Comparison of ENCODE assay signal across 8 mouse cellular contexts in genomic region chr5:25759460-25760409, GRCm38 (mm10). TPM values are rescaled to one million over a fixed set of nuclear protein-coding genes. Genes with fewer than 3 reads are reported as not detected.
DNase-seq lines count a peak whose midpoint lies in the region; ATAC-seq and TF ChIP-seq lines count a peak whose summit lies in the region.

Gene Actr3b (plus strand): TSS chr5:25759997.

- ATAC-seq in hematopoietic stem cell, adult 5-6 weeks (replicated peaks in 1 of 2; ENCODE audit: insufficient read depth in 1 of 2, low FRiP score in 2 of 2, low TSS enrichment in 1 of 2, low read depth in 1 of 2, poor library complexity in 2 of 2, severe bottlenecking in 2 of 2) = peak; percentile 94 to 98
- peak; percentile 97 for ATAC-seq in lung, embryonic 14.5 days (ENCODE audit: insufficient read depth)
- ATAC-seq in neutrophil, adult 5-6 weeks (ENCODE audit: extremely low read depth, insufficient number of reproducible peaks, low FRiP score, poor library complexity, severe bottlenecking) = peak; percentile 77

- no peak within 1 kb of the TSS for H3K27ac ChIP-seq in MEL (ENCODE audit: control insufficient read depth, low read depth, low read length)
- H3K27ac ChIP-seq in cerebellum, adult 2 months (ENCODE audit: insufficient read depth, low read length) = peak within 1 kb of the TSS; percentile 66
- H3K27ac ChIP-seq in lung, embryonic 14.5 days (ENCODE audit: low read depth) = no peak within 1 kb of the TSS

- TF ChIP-seq CTCF in MEL (IDR thresholded peaks at IDR 0.05 in 2 of 3, conservative IDR thresholded peaks at IDR 0.05 in 1 of 3; ENCODE audit: control insufficient read depth in 1 of 3, insufficient read depth in 1 of 3, low read depth in 2 of 3, low read length in 3 of 3, poor library complexity in 1 of 3, severe bottlenecking in 1 of 3) = no peak
- no peak for TF ChIP-seq CTCF in cerebellum, adult 2 months (IDR thresholded peaks at IDR 0.05; ENCODE audit: borderline replicate concordance, insufficient read depth, low read depth, low read length)
- no peak for TF ChIP-seq CTCF in lung, embryonic 14.5 days (IDR thresholded peaks at IDR 0.05; ENCODE audit: low read depth)

- no peaks in the 10 kb centered on the region; the same call in 1 of the 2 replicates for H3K79me2 ChIP-seq in MEL (ENCODE audit: control insufficient read depth, insufficient read depth, low read length, poor library complexity)

- peak; percentile 97 for DNase-seq in MEL (ENCODE audit: low read depth, low spot score)
- peak; percentile 93 to 95 for DNase-seq in cerebellum, adult 2 months
- peak; percentile 83 for DNase-seq in forelimb bud, embryonic 11.5 days (ENCODE audit: low read depth, low spot score)
- DNase-seq in layer of hippocampus, adult 8-10 months (ENCODE audit: low spot score in 2 of 2) = peak; percentile 86 to 90
- DNase-seq in lung, embryonic 14.5 days = peak; percentile 94
- peak; percentile 89 for DNase-seq in testis, postnatal 14 days (ENCODE audit: low spot score)

- no peak for TF ChIP-seq RAD21 in MEL (IDR thresholded peaks at IDR 0.05; ENCODE audit: low read depth, low read length)

- peaks cover 0 to 8% of the 10 kb centered on the region in 2 experiments; a peak in 2 of 4 replicates for H3K36me3 ChIP-seq in MEL (ENCODE audit: control insufficient read depth in 1 of 2, insufficient read depth in 2 of 2, low read length in 2 of 2)
- no peaks in the 10 kb centered on the region for H3K36me3 ChIP-seq in lung, embryonic 14.5 days (ENCODE audit: insufficient read depth)

- 2% methylated on average over 45 of the region's 45 CpGs for WGBS in cerebellum, adult 2 months
- whole genome bisulfite sequencing in lung, embryonic 14.5 days = 2% methylated on average over 45 of the region's 45 CpGs

- H3K4me1 ChIP-seq in MEL (ENCODE audit: control insufficient read depth in 1 of 2, insufficient read depth in 2 of 2, low read length in 2 of 2) = peaks cover 0 to 7% of the 10 kb centered on the region in 2 experiments; a peak in 2 of 4 replicates
- peaks cover 6% of the 10 kb centered on the region for H3K4me1 ChIP-seq in cerebellum, adult 2 months (ENCODE audit: control insufficient read depth, insufficient read depth, low read length)
- H3K4me1 ChIP-seq in lung, embryonic 14.5 days (ENCODE audit: insufficient read depth) = no peaks in the 10 kb centered on the region

- no peaks in the 10 kb centered on the region for H3K27me3 ChIP-seq in MEL (ENCODE audit: control insufficient read depth in 1 of 2, insufficient read depth in 2 of 2, low read length in 2 of 2)
- no peaks in the 10 kb centered on the region for H3K27me3 ChIP-seq in cerebellum, adult 2 months (ENCODE audit: control insufficient read depth, insufficient read depth, low read length)
- no peaks in the 10 kb centered on the region for H3K27me3 ChIP-seq in lung, embryonic 14.5 days (ENCODE audit: insufficient read depth, low read length)

- peak within 1 kb of the TSS; percentile 96 for H3K4me2 ChIP-seq in lung, embryonic 14.5 days

- TF ChIP-seq POLR2A in MEL (IDR thresholded peaks at IDR 0.05; ENCODE audit: control insufficient read depth in 1 of 2, insufficient read depth in 1 of 2, low read depth in 1 of 2, low read length in 2 of 2, poor library complexity in 1 of 2) = peak; percentile 85 to 97
- peak; percentile 95 for TF ChIP-seq POLR2A in cerebellum, adult 2 months (IDR thresholded peaks at IDR 0.05; ENCODE audit: borderline replicate concordance, insufficient read depth, low read length)

- peak within 1 kb of the TSS; percentile 64 to 80 for H3K4me3 ChIP-seq in MEL (ENCODE audit: control insufficient read depth in 1 of 2, insufficient read depth in 1 of 2, low read depth in 2 of 2, low read length in 2 of 2)
- peak within 1 kb of the TSS; percentile 85 for H3K4me3 ChIP-seq in cerebellum, adult 2 months (replicated peaks; ENCODE audit: insufficient read depth, low read depth, low read length)
- peak within 1 kb of the TSS; percentile 59 for H3K4me3 ChIP-seq in lung, embryonic 14.5 days (ENCODE audit: low read depth, low read length)

- no peaks in the 10 kb centered on the region for H3K9me3 ChIP-seq in MEL (replicated peaks; ENCODE audit: insufficient read depth, low read length)
- no peaks in the 10 kb centered on the region for H3K9me3 ChIP-seq in lung, embryonic 14.5 days (ENCODE audit: low read depth, low read length)

- TF ChIP-seq EP300 in MEL (IDR thresholded peaks at IDR 0.05; ENCODE audit: low read depth in 1 of 2, low read length in 2 of 2) = no peak

- H3K9ac ChIP-seq in MEL (ENCODE audit: control insufficient read depth, low read depth, low read length, poor library complexity, severe bottlenecking) = peak within 1 kb of the TSS; percentile 74
- H3K9ac ChIP-seq in lung, embryonic 14.5 days = peak within 1 kb of the TSS; percentile 55

TF ChIP-seq in MEL, 35 proteins besides CTCF, POLR2A, EP300 and RAD21:
- TF ChIP-seq E2F4 (IDR thresholded peaks at IDR 0.05; ENCODE audit: borderline replicate concordance, low read depth, low read length) (no peak), MAFK (IDR thresholded peaks at IDR 0.05; ENCODE audit: borderline replicate concordance, low read depth, low read length) (no peak), SIN3A (IDR thresholded peaks at IDR 0.05; ENCODE audit: low read length) (peak; percentile 77), GATA1 (IDR thresholded peaks at IDR 0.05; ENCODE audit: low read depth, low read length) (no peak), ZKSCAN1 (IDR thresholded peaks at IDR 0.05; ENCODE audit: low read depth, low read length) (no peak), MYC (IDR thresholded peaks at IDR 0.05; ENCODE audit: low read depth, low read length) (0 out of 2 replicates have a peak, but pooled peaks have one; percentile 26), ZMIZ1 (IDR thresholded peaks at IDR 0.05; ENCODE audit: low read depth, low read length) (no peak), CHD2 (IDR thresholded peaks at IDR 0.05; ENCODE audit: low read length) (no peak), MXI1 (IDR thresholded peaks at IDR 0.05; ENCODE audit: low read depth, low read length) (peak; percentile 41; the same call in 1 of the 2 replicates), TBP (IDR thresholded peaks at IDR 0.05; ENCODE audit: low read depth, low read length) (0 out of 2 replicates have a peak, but pooled peaks have one; percentile 14), JUND (IDR thresholded peaks at IDR 0.05; ENCODE audit: low read depth, low read length) (no peak), BHLHE40 (IDR thresholded peaks at IDR 0.05; ENCODE audit: borderline replicate concordance, low read depth, low read length) (no peak), CHD1 (IDR thresholded peaks at IDR 0.05; ENCODE audit: low read depth, low read length) (no peak), GABPA (IDR thresholded peaks at IDR 0.05; ENCODE audit: low read depth, low read length) (no peak), RCOR1 (IDR thresholded peaks at IDR 0.05; ENCODE audit: low read depth, low read length) (no peak; the same call in none of the 2 replicates), SMC3 (IDR thresholded peaks at IDR 0.05; ENCODE audit: low read depth, low read length) (no peak), HCFC1 (IDR thresholded peaks at IDR 0.05; ENCODE audit: low read depth, low read length) (peak; percentile 84), KAT2A (conservative IDR thresholded peaks at IDR 0.05; ENCODE audit: low read depth, low read length) (no peak), ZC3H11A (IDR thresholded peaks at IDR 0.05; ENCODE audit: low read depth, low read length) (no peak), NRF1 (IDR thresholded peaks at IDR 0.05; ENCODE audit: insufficient read depth, low read depth, low read length, poor library complexity, severe bottlenecking) (0 out of 2 replicates have a peak, but pooled peaks have one; percentile 36), MEF2A (IDR thresholded peaks at IDR 0.05; ENCODE audit: extremely low read depth, insufficient replicate concordance, low read depth, low read length, poor library complexity, severe bottlenecking) (peak; percentile 45; the same call in 1 of the 2 replicates), POLR2AphosphoS2 (IDR thresholded peaks at IDR 0.05; ENCODE audit: low read length) (no peak), POLR2AphosphoS5 (IDR thresholded peaks at IDR 0.05; ENCODE audit: borderline replicate concordance, low read depth, low read length) (no peak), TAL1 (IDR thresholded peaks at IDR 0.05; ENCODE audit: low read length) (no peak), USF1 (IDR thresholded peaks at IDR 0.05; ENCODE audit: low read depth, low read length) (no peak), ETS1 (IDR thresholded peaks at IDR 0.05; ENCODE audit: low read depth, low read length) (no peak; the same call in 1 of the 2 replicates), MAX (IDR thresholded peaks at IDR 0.05; ENCODE audit: low read length) (no peak; the same call in none of the 2 replicates), NELFE (IDR thresholded peaks at IDR 0.05; ENCODE audit: low read depth, low read length) (peak; percentile 71), USF2 (IDR thresholded peaks at IDR 0.05; ENCODE audit: borderline replicate concordance in 1 of 2, insufficient read depth in 1 of 2, low read depth in 1 of 2, low read length in 2 of 2) (no peak), MYB (IDR thresholded peaks at IDR 0.05; ENCODE audit: low read depth, low read length) (no peak), ZNF384 (IDR thresholded peaks at IDR 0.05; ENCODE audit: low read depth, low read length) (peak; percentile 49; the same call in 1 of the 2 replicates), UBTF (IDR thresholded peaks at IDR 0.05; ENCODE audit: borderline replicate concordance, insufficient read depth, low read depth, low read length) (no peak)

RNA-seq across cellular contexts. Expression of gene Actr3b, which starts in this region (rescaled TPM):
- total RNA-seq in MEL (2012; rRNA removed) = 7.4 and 8.7 TPM in 2 replicates
- 10 to 100 TPM in 1 of 2 experiments, not detected in 1; 11.1 TPM for polyA plus RNA-seq in MEL (2012; ENCODE audit: insufficient read depth in 1 of 2, insufficient read length in 2 of 2, low read depth in 1 of 2, low replicate concordance in 2 of 2, missing spikeins in 1 of 2)
- 55.0 and 55.1 TPM in 2 replicates for polyA plus RNA-seq in cerebellum, adult 2 months (2012; rRNA removed)
- 0.44 TPM in 1 of 2 replicates, not detected in the other for total RNA-seq in hematopoietic stem cell, adult 5-6 weeks (2017)
- total RNA-seq in layer of hippocampus, adult 8-10 months (2022) = 100 to 1,000 TPM; 132 to 138 (median 137) TPM
- 2.3 and 2.9 TPM in 2 replicates for polyA plus RNA-seq in lung, embryonic 14.5 days (2014; fragmentation: Nextera tagmentation; extraction: Ambion mirVana)
- total RNA-seq in neutrophil, adult 5-6 weeks (2017) = 1.7 and 2.4 TPM in 2 replicates

Comparison
In these comparisons a context has a peak if more than half of its experiments do, and no peak if none do; other contexts are left out.
1. RNA of gene Actr3b (total RNA-seq): 132 to 138 TPM in layer of hippocampus, adult 8-10 months; 7.4 to 8.7 TPM in MEL, 1.7 to 2.4 TPM in neutrophil, adult 5-6 weeks and 0.44 TPM in hematopoietic stem cell, adult 5-6 weeks; every median in the first group is over 10 times any median in the second.
2. Peak in ATAC-seq in hematopoietic stem cell, adult 5-6 weeks; RNA of the gene not detected or under 1 TPM.
3. Peak in every context shown above with its lines, with median percentiles within 50 percentile points of each other: DNase-seq, H3K4me3 ChIP-seq and ATAC-seq.